Mouse (Mus musculus): Measurements from ENCODE around the gene Taar9.
"Not testable (repeated sequence)": the region's sequence is repeated elsewhere in the genome, so short reads cannot be mapped to it uniquely, and the experiment has no call there.

Gene Taar9

GRCm38 (mm10) chr10:24109434-24109833, at the start of gene Taar9:
Gene Taar9, minus strand, starts transcription at chr10:24109534.
- DNase-seq, result not testable (repeated sequence)

- DNase-seq, result peak; percentile 65 to 75
Measured at GRCm38 (mm10) chr10:24158470-24159254, 49.3 kb upstream of the Taar9 start.

GRCm38 (mm10) chr10:24150086-24150485, 40.8 kb upstream of the Taar9 start:
- DNase-seq, result no peak

GRCm38 (mm10) chr10:24149135-24149781, 39.9 kb upstream of the Taar9 start, which contains the start of gene Stx7:
Gene Stx7, plus strand, starts transcription at chr10:24149302.
- DNase-seq, result peak; percentile 87 to 91

- no peak for DNase-seq
Measured at GRCm38 (mm10) chr10:24142735-24143134, 33.4 kb upstream of the Taar9 start.

GRCm38 (mm10) chr10:24138623-24139261, 29.4 kb upstream of the Taar9 start:
- no peak for DNase-seq

- DNase-seq, result no peak
Measured at GRCm38 (mm10) chr10:24134071-24134645, 24.8 kb upstream of the Taar9 start.

GRCm38 (mm10) chr10:24133132-24133531, 23.8 kb upstream of the Taar9 start:
- no peak for DNase-seq

GRCm38 (mm10) chr10:24132273-24132672, 22.9 kb upstream of the Taar9 start:
- no peak for DNase-seq

- peak in 1 of 2 experiments; percentile 22 for DNase-seq
Measured at GRCm38 (mm10) chr10:24131451-24132262, 22.3 kb upstream of the Taar9 start.

- DNase-seq, result no peak
Measured at GRCm38 (mm10) chr10:24111116-24111778, 1.9 kb upstream of the Taar9 start.

GRCm38 (mm10) chr10:24108236-24108635, 1.1 kb downstream of the Taar9 start:
- DNase-seq, result no peak

- no peak for DNase-seq
Measured at GRCm38 (mm10) chr10:24107747-24108146, 1.6 kb downstream of the Taar9 start.

- not testable (repeated sequence) for DNase-seq
Measured at GRCm38 (mm10) chr10:24103299-24103698, 6.0 kb downstream of the Taar9 start.

GRCm38 (mm10) chr10:24101812-24102211, 7.5 kb downstream of the Taar9 start, which contains the start of gene Taar8c:
Gene Taar8c, minus strand, starts transcription at chr10:24101912.
- DNase-seq, result not testable (repeated sequence)

GRCm38 (mm10) chr10:24097010-24097409, 12.3 kb downstream of the Taar9 start:
- DNase-seq, result not testable (repeated sequence)

GRCm38 (mm10) chr10:24092194-24092593, 17.1 kb downstream of the Taar9 start, which contains the start of gene Taar8b:
Gene Taar8b, minus strand, starts transcription at chr10:24092294.
- DNase-seq, result no peak

- no peak for DNase-seq
Measured at GRCm38 (mm10) chr10:24087168-24087567, 22.2 kb downstream of the Taar9 start.

- no peak for DNase-seq
Measured at GRCm38 (mm10) chr10:24086555-24086954, 22.8 kb downstream of the Taar9 start.

GRCm38 (mm10) chr10:24085936-24086335, 23.4 kb downstream of the Taar9 start:
- no peak for DNase-seq

GRCm38 (mm10) chr10:24080166-24080565, 29.2 kb downstream of the Taar9 start:
- no peak for DNase-seq
